Mouse (Mus musculus) kidney, postnatal 10 days (tissue): ENCODE data around the gene Sf3b2.
"Not testable (repeated sequence)": the region's sequence is repeated elsewhere in the genome, so short reads cannot be mapped to it uniquely, and the experiment has no call there.

ENCODE experiments used
- DNase-seq: peaks from one replicate; pipeline ENCODE4 v3.0.0; 2021; ENCODE audit warnings: mixed read lengths

Gene Sf3b2

GRCm38 (mm10) chr19:5272801-5273733, 22.2 kb downstream of the Sf3b2 start, which contains the start of gene Pacs1:
Gene Pacs1 (minus strand): TSS chr19:5273119.
- DNase-seq = peak; percentile 95

- peak; percentile 70 for DNase-seq
These were observed 22.9 kb downstream of the Sf3b2 start for GRCm38 (mm10) chr19:5272326-5272795.

- DNase-seq = no peak
These were observed 23.8 kb downstream of the Sf3b2 start for GRCm38 (mm10) chr19:5271430-5271829.

GRCm38 (mm10) chr19:5269392-5269791, 25.9 kb downstream of the Sf3b2 start:
- DNase-seq = no peak

- no peak for DNase-seq
These were observed 26.4 kb downstream of the Sf3b2 start for GRCm38 (mm10) chr19:5268875-5269274.

- no peak for DNase-seq
These were observed 27.2 kb downstream of the Sf3b2 start for GRCm38 (mm10) chr19:5268017-5268416.

- DNase-seq = no peak
These were observed 28.2 kb downstream of the Sf3b2 start for GRCm38 (mm10) chr19:5267015-5267414.

- no peak for DNase-seq
These were observed 38.1 kb downstream of the Sf3b2 start for GRCm38 (mm10) chr19:5257140-5257539.

GRCm38 (mm10) chr19:5236981-5237380, 58.3 kb downstream of the Sf3b2 start:
- DNase-seq = not testable (repeated sequence)

- DNase-seq = no peak
These were observed 62.6 kb downstream of the Sf3b2 start for GRCm38 (mm10) chr19:5232696-5233095.

- DNase-seq = no peak
These were observed 65.1 kb downstream of the Sf3b2 start for GRCm38 (mm10) chr19:5230110-5230509.

- DNase-seq = no peak
These were observed 70.6 kb downstream of the Sf3b2 start for GRCm38 (mm10) chr19:5224624-5225023.

- no peak for DNase-seq
These were observed 71.2 kb downstream of the Sf3b2 start for GRCm38 (mm10) chr19:5224077-5224476.
